Mouse (Mus musculus): Measurements from ENCODE around the gene Rpl18a.

Rpl18a gene

DNA sequence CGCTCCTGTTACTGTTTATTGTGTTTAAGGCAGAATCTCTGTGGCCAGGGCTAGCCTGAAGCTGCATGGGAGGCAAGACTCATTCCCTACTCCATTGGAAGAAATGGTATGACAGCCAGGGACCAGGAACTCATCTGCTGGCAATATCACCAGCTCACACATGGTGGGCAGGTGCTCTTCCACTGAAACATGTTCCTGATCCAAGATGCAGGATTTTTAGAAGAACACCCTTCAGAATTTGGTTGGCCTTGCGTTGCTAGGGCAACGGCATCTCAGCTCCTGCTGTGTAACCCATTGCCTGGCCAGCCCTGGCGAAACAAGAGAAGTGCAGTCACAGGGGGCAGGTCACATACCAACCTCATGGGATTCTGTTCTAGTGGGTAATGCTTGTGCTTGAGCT is 17.7 kb downstream of the Rpl18a start:
- DNase-seq = peak; percentile 81

DNA sequence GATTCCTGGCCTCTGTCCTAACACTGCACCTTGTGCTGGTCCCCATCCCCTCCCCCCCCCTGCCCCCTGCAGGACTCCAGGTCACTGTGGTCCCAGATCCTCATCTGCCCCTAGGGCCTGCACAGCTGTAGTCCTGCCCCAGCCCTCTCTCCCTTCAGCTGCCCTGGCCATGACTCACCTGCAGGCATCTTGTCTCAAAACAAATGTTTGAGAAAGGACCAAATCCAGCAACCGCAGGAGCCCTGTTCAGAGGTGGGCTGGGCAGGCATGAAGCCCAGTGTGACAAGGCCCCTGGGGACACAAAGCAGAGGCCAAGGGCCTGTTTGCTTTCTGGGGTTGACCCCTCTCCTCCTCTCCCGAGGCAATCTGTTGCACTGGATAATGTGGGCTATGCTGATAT is 19.0 kb downstream of the Rpl18a start:
- peak; percentile 53 for DNase-seq

DNA sequence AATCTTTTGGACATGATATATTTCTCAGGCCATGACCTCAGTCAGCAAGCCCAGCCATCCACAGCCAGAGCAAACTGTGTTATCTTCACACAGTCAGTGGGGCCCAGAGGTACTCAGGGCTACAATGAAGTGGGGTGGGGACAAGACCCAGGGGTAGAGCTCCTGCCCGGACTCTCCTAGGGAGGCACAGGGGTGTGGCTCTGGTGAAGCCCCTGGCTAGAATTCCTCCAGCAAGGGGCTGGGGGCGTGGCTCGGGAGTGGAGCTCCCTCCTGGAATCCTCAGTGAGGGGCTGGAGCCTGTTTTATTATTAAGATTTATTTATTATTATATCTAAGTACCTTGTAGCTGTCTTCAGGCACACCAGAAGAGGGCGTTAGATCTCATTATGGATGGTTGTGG is 20.8 kb downstream of the Rpl18a start:
- DNase-seq = peak; percentile 39

DNA sequence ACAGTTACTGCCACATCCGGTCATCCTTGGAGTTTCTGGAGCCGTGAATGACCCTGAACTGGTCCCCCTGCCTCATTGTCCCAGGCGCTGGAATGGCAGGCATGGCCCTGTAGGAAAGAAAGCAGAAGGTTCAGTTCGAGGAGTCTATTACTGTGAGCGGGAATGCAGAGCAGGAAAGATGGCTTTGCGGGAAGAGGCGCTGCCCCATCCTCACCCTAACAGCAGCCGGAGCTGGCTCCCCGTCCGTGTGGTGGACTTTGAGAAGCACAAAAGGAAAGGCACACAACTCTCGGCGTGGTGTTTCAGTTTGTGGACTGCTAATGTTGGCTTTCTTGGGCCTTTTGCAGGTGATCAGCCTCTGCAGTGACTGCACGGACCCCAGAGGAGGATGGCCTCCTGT is 22.8 kb downstream of the Rpl18a start:
- peak; percentile 49 for DNase-seq

DNA sequence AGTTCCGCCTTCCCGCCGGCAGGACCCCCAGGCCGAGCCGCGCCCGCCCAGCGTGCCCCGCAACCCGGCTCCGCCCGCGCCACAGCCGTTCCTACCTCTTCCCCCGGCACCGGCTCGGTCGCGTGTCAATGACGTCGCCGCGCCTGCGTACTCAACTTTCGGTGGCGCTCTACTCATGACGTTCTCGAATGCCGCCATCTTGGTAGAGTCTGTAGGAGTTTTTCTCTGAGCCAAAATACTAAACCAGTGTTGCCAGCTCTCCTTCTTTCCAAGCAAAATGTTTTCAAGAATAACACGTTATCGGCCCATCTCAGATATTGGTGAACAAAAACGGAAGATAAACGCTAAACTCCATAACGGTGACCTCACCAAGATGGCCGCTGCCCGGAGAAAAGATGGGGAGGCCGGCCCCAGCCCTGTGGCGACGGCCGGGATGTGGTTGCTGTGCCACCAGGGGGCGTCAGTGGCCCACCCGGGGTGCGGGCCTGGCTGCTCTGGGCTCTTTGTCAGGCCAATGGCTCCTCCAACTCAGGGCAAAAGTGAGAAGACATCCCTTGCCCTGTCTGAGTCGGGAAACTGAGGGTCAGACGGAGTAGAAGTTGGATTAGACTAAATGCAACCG is 23.7 kb downstream of the Rpl18a start, which contains the start of gene Ccdc124:
Ccdc124 (minus strand) TSS at position 572 of the 622 bp plus-strand sequence.
- peak; percentile 95 for DNase-seq

DNA sequence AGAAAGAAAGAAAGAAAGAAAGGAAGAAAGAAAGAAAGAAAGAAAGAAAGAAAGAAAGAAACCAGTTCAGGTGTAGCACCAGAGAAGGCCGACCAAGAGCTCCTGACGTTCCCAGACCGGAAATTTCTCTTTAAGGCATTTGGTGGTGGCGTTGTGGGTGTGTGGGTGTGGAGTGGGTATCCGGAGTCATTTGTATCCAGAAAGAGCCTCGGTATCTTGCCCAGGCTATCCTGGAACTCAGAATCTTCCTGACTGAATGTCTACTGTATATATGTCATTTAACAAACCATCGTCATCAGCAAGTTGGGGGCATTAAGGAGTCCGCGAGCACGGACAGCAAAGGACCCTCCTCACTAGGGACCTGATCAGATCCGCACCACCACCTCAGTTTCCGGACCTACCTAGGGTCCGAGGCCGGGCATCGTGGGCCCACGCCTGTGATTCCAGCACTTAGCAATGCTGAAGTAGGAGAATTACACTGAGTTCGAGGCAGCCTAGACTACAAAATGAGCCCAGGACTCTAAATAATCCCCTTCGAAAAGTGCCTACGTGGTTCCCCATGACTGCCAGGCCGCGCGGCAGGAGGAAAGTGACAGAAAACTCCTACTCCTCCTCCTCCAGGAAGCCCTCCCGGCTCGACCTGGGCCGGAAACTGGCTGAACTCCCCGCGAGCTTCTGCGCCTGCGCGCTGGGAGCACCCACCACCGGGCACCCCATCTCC is 24.4 kb downstream of the Rpl18a start:
- no peak for DNase-seq

DNA sequence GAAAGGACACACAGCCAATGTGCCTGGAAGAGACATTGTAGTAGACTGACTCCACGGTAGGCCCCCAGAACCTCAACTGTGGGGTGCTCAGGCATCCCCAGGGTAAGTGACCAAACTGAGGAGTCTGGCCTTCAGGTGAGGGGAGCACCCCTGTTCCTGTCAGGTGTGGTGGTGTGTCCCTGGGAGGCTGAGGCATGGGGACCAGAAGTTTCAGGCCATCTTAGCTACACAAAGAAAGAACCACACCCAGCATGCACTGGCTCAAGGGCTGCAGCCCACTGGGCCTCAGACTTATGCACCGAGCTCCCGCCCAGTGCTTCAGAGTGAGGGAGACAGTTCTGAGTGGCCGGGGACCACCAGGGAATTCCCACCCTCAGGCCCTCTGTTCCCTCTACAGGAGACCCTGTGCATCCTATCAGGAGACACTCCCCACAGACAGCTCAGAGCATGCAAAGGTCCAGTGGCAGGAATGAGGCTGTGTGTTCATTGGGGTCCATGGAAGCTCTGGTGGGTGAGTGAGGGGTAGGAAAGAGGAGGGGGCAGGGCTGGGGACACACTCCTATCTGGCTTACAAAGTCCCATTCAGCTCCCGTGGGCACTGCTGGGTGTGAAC is 25.9 kb downstream of the Rpl18a start:
- peak; percentile 48 for DNase-seq

DNA sequence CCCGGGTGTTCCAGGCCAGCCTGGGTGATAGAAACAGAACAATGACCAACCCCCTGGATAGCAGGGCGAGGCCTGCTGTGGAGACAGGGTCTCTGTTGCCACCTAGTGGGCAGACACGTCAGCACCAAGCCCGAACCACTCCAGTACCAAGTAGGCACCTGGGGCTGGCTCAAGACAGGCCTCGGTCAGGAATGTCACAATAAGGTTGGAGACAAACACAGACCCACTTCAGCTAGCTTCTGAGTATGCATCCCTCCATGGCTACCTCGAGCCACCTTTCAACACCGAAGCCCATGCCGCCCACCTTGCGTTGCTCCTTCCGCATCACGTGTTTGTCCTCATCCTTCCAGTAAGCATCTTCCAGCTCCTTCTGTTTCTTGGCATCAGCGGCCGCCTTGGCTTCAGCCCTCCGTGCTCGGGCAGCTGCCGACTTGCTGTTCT is 27.6 kb downstream of the Rpl18a start:
- DNase-seq = peak; percentile 68

DNA sequence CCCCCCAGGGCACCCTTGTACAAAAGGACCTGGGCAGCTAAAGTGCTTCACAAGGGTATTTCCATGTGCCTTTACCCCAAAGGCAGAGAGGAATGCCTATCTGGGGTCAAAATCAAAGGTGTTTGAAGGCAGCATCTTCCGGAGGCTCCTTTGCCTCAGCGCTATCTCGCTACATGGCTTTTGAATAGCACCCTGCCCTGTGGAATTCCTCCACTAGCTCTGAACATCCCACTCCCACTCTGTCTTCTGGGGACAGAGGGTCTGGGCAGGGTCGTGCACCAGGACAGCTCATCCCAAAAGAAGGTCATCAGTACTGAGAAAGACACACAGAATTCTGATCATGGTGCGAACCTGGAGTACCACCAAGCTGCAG is 28.0 kb downstream of the Rpl18a start:
- DNase-seq = no peak

DNA sequence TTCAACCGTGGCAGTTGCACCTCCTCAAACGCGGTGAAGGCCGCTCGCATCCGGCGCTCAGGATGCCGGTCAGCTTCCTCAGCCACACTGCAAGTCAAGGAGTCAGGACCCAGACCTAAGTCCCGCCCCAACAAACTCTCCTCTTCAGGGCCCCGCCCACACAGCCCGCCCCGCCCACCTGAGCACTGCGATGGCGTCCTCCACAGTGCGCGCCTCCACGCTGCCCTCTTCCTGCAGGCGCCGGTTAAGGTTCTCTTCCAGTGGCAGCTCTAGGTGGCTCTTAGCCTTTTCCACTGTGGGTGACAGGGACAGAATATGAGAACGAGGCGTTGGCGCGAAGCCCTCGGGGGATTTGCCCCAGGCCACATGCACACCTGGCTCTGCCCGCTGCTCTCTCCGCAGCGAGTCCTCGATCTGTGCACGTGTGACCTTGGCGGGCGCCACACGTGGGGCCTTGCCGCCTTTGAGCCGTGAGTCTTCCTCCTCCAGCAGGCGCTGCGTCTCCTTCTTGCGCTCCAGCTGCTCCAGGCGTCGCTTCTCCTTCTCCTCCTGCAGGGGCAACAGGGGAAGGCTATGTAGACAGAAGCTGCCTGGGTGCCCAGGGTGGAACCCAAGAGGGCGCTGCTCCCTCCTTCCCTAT is 28.5 kb downstream of the Rpl18a start:
- DNase-seq = peak; percentile 57

DNA sequence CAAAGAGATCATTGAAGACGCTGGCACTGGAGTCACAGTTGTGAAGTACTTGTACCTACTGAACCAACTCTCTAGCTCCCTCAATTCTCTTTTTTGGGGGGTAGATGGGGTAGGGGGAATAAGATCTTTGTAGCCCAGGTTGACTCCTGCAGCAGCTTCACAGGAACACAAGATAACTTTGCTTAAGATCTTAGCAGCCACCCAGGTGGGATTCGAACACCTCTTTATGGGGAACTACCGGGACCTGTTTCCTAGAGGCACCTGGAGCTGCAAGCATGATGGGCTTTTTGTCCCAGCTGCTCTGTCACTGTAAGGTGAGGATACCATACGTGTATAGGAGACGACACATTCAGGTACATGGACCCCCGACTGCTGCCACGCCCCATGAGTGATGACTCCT is 30.6 kb downstream of the Rpl18a start:
- DNase-seq = no peak

DNA sequence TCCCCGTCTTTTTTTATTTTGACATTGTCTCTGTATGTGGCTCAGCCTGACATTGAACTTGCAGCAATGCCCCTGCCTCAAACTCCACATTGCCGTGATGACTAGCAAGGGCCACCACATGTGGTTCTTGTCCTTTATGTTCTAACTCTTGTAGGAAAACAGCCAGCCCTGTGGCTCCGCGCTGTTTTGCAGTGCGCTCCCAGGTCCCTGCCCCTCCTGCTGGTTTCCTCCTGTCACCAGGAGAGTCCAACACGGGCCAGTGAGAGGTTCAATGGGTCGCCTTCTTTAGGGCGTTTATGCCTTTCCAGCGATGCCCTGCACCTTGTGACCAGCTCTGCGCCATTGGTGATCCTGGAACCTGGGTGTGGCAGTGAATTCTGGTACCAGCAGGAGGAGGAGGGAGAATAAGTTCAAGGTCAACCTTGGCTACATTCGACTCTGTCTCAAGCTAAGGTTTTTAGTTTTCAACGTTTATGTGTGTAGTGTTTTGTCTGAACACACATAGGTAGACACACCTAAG is 31.2 kb downstream of the Rpl18a start:
- no peak for DNase-seq

DNA sequence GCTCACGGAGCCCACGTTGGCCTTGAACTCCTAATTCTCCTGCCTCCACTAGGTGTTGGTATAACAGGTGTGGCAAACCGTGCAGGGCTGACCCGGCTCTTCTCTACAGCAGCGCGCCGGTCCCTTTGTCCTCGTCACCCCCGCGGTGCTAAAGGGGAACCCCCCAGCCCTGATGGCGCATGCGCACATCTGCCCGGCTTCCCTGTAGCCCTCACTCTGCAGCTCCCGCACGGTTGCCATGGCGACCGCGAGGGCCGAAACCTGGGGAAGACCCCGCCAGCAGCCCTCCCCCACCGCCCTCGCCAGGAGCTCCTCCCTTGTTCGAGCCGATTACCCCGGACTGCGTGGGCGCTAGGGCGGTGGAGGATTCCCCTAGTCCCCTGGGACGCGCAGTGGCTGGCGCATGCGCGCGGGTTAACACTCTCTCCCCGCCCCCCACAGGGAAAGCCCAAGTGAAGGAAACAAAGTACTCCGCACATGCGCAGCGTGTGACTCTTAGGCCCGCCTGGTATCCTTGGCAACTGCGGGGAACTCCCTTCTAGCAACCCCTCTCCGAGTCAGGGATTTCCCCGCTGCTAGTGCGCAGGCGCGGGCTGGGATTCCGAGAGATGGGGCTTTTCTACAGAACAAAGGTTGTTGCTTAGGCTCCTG is 31.7 kb downstream of the Rpl18a start:
- DNase-seq = peak; percentile 99

DNA sequence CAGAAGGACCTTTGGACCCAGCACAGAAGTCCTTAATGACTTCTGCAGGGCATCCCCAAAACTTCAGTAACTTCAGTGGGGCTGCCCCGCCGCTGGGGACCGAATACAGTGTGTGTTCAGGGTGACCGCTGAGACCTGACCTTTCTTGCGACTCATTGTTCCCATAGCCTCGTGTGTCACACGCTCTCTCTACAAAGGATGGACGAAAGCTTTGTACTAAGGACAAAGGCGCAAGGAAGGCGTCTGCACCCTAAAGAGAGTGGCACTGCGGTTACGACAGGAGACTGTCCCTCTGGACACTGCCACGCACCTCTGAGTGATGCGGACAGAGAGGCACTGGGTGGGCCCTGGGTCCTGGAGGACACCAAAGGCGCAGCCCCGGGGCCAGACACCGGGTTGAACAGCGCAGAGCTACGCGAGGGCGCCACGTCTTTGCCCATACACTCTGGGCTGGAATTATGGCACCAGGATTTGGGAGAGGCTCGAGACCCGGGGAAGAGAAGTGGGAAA is 32.4 kb downstream of the Rpl18a start:
- DNase-seq = peak; percentile 58

DNA sequence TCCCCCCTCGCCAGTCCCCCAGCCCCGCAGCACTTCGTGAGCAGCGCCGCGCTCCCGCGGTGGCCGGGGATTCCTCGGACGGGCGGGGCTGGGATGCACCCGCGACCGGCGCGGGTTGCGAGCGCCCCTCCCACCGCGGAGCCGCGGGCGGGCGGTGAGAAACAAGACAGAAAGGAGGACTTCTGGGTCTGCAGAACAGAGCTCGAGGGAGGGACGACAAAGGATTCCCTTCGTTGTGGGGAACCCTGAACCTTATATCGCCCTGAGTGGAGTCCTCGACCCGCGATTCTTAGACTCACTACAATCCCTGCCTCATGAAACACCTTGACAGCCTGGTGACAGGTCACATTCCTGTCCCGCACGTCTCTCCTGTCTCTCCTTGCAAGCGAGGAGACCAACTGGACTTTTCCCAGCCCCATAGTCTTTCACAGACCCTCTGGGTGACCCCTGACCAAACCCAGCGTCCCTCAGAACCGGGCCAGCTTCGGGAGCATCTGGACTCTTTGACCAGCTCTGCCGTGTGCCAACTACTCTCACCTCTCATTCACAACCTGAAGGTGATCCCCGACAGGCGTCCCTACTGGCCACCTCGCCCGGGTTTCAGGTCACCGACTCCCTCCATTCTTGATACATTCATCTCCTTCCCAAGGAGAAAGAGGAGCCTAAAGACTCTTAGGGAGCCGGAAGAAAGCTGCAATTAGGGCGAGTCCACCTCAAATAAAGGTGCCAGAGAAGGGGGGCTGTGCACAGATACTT is 33.1 kb downstream of the Rpl18a start:
- peak; percentile 51 for DNase-seq

DNA sequence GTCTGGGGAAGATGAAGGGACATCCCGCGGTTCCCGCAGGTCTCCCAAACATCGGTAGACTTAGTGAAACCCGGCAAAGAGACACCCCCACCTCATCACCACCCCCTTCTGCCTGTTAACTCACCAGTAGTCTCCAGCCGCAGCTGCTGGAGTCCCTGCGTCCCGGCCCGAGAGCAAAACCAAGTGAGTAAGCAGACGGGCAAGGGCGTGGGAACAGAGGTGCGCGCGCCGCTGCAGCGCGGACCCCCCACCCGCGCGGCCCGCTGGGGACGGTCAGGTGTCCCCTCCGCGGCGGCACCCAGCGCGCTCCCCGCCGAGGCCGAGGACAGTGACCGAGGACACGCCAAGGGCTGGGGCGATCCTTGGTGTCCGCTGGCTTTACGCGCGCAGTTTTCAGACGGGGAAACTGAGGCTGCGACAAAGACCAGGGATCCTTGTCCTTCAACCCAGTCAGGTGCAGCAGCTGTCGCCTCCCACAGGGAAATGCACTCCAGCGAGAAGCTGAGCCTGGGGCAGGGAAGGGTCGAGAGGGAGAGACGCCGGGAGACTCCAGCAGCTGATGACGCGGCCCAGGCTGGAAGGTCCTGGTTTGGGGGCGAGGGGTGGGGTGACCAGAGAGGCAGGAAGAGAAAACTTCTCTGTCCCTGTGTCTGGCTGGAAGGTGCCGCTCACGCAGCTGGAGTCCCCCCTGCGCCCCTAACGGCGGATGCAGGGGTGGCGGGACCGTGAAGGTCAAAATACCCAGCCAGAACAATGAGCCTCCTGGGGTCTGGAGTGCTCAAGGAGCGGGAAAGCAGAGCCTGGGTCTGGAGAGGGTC is 34.2 kb downstream of the Rpl18a start, which contains the start of gene Kcnn1:
Kcnn1 (minus strand) TSS at position 435 of the 818 bp plus-strand sequence.
- peak; percentile 53 for DNase-seq

DNA sequence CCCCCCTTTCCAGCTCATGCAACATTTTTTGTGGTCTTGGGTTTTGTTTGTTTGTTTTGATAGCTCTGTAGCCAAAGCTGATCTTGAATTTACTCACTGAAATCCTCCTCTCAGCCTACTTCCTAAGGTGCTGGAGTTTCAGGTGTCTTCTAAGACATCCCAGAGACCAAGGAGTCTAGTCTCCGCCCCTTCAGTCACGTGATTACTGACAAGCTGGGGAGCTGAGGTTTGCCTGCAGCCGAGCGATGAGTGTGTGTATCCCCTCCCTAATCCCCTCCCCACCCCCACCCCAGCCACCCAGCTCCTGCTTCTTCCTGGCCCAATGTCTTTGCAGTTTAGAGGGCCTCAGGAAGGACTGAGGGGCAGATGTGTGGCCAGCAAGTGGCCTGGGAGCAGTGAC is 39.7 kb downstream of the Rpl18a start:
- DNase-seq = no peak

DNA sequence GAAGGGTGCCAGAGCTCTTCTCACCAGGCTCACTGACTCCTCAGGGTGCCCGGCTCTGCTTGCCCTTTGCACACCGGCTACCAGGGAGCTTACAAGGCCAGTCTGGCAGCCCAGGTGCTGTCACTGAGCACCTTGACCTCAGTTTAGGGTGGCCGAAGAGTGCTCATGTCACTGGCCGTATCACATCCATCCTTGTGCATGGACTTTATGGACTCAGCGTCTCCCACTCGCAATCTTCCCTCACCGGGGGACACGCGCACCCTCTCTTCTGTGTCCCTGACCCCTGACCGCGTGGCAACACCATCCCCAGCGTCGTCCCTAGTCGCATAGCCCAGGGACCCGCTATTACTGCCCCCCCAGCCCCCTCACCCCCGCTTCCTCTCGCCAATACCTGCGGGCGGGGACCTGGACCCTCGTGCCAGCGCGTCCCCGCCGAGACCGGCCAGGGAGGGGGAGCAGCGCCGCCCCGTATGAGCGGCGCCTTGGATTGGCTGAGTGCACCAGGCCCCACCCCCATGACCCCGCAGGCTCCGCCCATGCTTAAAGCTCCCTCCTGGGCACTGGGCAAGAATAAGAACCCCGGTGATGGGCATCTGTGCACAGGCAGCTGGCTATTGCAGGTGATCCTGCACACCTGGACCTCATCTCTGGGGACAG is 40.5 kb downstream of the Rpl18a start:
- peak; percentile 83 for DNase-seq

DNA sequence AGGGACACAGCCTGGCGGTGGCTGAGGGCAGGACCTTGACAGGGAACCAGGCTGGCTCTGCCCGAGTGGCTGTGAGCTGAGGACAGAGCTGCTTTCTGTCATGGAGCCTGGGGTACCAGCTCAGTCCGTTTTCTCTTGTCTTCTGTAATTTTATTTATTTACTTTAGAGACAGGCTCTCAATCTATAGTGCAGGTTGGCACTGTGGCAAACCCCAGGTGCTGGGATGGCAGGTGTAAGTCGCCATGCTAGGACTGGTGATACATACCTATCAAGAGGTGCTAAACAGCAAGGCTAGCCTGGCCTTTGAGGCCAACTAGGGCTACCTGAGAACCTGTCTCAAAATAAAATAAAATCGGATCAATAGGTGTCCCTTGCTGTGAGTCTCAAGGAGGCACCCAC is 41.2 kb downstream of the Rpl18a start:
- DNase-seq = no peak

DNA sequence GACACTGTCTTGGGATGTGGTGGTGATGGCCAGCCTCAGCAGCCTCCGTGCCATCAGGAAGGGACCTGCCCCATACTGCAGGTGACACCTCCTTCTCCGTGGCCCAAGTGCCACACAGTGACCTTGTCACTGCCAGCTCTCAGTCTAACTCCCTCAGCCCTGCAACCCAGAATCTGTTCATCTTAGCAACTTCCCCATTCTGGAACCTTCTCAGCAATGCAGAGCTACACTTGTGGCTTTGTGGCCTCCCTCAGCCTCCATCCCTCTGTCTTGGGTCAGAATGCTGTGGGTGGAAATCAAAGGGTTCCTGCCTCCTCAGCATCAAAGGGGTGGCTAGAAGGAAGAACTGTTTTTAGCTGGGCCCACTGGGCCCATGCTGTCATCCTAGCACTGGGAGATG is 43.3 kb downstream of the Rpl18a start:
- DNase-seq = no peak
